Mouse (Mus musculus): ENCODE data around the gene Zfp937. TPM values are rescaled to one million over a fixed set of nuclear protein-coding genes. Genes with fewer than 3 reads are reported as not detected.

Zfp937 gene
- 5.6 TPM for polyA plus RNA-seq (2015; fragmentation: Illumina TruSeq; extraction: RNeasy Lipid Tissue Mini Kit (QIAGEN cat#74804); ENCODE audit: insufficient read depth, low replicate concordance)

DNA sequence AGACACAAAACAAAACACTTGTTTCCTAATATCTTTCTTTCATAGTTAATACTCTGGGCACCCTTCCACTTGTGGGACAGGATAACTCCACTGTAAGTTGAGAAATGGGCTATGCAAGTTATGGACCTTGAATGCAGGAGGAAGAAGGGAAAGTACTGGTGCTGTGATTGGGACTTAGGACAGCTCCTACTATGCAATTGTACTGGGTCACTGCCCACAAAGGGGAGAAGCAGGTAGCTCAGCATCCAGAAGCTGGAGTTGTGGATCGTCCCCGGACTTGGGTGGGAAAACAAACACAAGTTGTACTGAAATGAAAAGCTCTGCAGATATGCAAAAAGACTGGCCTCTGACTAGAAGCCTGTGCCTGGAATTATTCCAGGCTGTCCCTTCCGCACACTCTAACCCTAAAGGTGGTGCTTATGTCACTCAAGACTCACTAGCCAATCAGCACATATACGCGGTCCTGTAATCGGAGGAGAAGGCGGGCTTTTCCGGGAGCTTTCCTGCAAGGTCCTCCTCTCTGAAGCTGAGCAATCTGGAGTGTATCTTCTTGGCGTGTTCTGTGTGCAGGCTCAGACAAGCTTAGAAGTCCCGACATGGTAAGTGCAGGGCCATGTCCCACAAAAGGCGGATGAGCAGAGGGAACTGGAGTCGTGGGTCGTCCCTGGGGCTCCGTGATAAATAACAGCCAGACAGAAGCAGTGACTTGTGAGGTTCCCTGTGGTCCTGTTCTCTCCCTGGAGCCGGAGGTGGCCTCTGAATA, at the start of gene Zfp937:
TSS of gene Zfp937 (plus strand) at position 474 of the 763 bp plus-strand sequence.

DNA sequence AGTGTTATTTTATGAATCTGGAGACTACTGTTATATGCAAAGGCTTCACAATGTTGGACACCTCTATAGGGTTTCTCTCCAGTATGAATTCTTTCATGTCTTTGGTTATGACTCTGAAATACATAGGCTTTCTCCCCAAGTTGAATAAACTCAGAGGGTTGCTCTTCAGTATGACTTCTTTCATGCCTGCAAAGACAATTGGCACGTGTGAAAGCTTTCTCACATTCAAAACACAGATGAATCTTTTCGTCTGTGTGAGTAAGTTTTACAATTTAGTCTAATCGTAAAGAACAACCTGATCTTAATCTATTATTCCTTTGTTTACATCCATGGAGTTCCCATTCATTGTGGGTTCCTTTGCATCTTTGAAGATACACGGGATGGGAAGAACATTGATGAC, 38.3 kb upstream of the Zfp937 start, which contains the start of gene Gm10770:
TSS of gene Gm10770 (minus strand) at position 101 of the 400 bp plus-strand sequence.

DNA sequence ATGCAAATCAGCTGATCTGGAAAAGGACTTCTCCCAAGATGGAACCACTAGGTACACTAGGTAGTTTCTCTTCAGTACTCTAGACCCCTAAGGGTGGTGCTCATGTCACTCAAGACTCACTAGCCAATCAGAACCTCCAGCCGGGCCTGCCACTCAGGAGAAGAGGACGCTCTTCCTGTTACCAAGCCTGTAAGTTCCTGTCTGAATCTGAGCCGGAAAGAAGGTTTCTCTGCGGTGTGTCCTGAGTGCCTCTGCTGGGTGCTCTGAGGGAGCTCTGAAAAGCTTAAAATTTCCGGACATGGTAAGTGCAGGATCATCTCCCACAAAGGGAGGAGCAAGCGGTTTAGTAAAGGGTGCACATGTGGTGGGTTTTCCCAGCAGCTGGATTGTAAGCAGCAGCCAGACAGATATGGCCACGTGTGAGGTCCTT, 36.3 kb upstream of the Zfp937 start, which contains the start of gene Gm14139:
TSS of gene Gm14139 (plus strand) at position 186 of the 430 bp plus-strand sequence.

DNA sequence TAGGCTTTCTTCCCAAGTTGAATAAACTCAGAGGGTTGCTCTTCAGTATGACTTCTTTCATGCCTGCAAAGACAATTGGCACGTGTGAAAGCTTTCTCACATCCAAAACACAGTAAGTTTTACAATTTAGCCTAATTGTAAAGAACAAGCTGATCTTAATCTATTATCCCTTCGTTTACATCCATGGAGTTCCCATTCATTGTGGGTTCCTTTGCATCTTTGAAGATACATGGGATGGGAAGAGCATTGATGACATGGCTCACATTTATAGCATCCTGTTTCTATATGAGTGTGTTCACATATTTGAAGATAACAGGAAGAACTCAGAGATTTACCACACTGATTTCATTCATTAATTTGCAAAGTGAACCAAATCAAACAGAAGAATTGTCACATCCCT, 37.6 kb downstream of the Zfp937 start, which contains the start of gene Gm21994:
TSS of gene Gm21994 (minus strand) at position 101 of the 400 bp plus-strand sequence.

DNA sequence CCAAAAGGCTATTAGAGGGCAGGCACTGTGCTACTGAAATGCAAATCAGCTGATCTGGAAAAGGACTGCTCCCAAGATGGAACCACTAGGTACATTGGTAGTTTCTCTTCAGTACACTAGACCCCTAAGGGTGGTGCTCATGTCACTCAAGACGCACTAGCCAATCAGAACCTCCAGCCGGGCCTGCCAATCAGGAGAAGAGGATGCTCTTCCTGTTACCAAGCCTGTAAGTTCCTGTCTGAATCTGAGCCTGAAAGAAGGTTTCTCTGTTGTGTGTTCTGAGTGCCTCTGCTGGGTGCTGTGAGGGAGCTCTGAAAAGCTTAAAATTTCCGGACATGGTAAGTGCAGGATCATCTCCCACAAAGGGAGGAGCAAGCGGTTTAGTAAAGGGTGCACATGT, 39.4 kb downstream of the Zfp937 start, which contains the start of gene Gm14124:
TSS of gene Gm14124 (plus strand) at position 227 of the 400 bp plus-strand sequence.

Other genes with a start within 250 kb of the Zfp937 start
- gene Zfp120, start 81.4 kb upstream of the Zfp937 start, polyA plus RNA-seq (2015; fragmentation: Illumina TruSeq; extraction: RNeasy Lipid Tissue Mini Kit (QIAGEN cat#74804); ENCODE audit: insufficient read depth, low replicate concordance): 32.3 TPM
- gene Gm10770, start 38.4 kb upstream of the Zfp937 start, polyA plus RNA-seq (2015; fragmentation: Illumina TruSeq; extraction: RNeasy Lipid Tissue Mini Kit (QIAGEN cat#74804); ENCODE audit: insufficient read depth, low replicate concordance): not detected
- gene Gm14139, start 36.3 kb upstream of the Zfp937 start, polyA plus RNA-seq (2015; fragmentation: Illumina TruSeq; extraction: RNeasy Lipid Tissue Mini Kit (QIAGEN cat#74804); ENCODE audit: insufficient read depth, low replicate concordance): 0.35 TPM
- gene Gm21994, start 37.5 kb downstream of the Zfp937 start, polyA plus RNA-seq (2015; fragmentation: Illumina TruSeq; extraction: RNeasy Lipid Tissue Mini Kit (QIAGEN cat#74804); ENCODE audit: insufficient read depth, low replicate concordance): 22.0 TPM
- gene Gm14124, start 39.4 kb downstream of the Zfp937 start, polyA plus RNA-seq (2015; fragmentation: Illumina TruSeq; extraction: RNeasy Lipid Tissue Mini Kit (QIAGEN cat#74804); ENCODE audit: insufficient read depth, low replicate concordance): 0.10 TPM
- gene Gm10130, start 105.6 kb downstream of the Zfp937 start, polyA plus RNA-seq (2015; fragmentation: Illumina TruSeq; extraction: RNeasy Lipid Tissue Mini Kit (QIAGEN cat#74804); ENCODE audit: insufficient read depth, low replicate concordance): 7.6 TPM
- 6.5 TPM for gene 3300002I08Rik, start 144.7 kb downstream of the Zfp937 start, polyA plus RNA-seq (2015; fragmentation: Illumina TruSeq; extraction: RNeasy Lipid Tissue Mini Kit (QIAGEN cat#74804); ENCODE audit: insufficient read depth, low replicate concordance)
- gene Zfp442, start 233.4 kb downstream of the Zfp937 start, polyA plus RNA-seq (2015; fragmentation: Illumina TruSeq; extraction: RNeasy Lipid Tissue Mini Kit (QIAGEN cat#74804); ENCODE audit: insufficient read depth, low replicate concordance): 4.7 TPM

Measured in spleen, adult 10 weeks (tissue).